Mouse (Mus musculus): ENCODE measurements around the gene Msantd2.

GRCm38 (mm10) chr9:37504348-37504747, 15.2 kb downstream of the Msantd2 start:
- TF ChIP-seq POLR2A (IDR thresholded peaks at IDR 0.05; ENCODE audit: extremely low read depth, insufficient read depth, low read length) (no peak), CTCF (IDR thresholded peaks at IDR 0.05; ENCODE audit: low read depth, low read length) (no peak)

Measured in liver, adult 2 months (tissue).